Comparison of ENCODE assay signal across 14 mouse cellular contexts in the genomic region with DNA sequence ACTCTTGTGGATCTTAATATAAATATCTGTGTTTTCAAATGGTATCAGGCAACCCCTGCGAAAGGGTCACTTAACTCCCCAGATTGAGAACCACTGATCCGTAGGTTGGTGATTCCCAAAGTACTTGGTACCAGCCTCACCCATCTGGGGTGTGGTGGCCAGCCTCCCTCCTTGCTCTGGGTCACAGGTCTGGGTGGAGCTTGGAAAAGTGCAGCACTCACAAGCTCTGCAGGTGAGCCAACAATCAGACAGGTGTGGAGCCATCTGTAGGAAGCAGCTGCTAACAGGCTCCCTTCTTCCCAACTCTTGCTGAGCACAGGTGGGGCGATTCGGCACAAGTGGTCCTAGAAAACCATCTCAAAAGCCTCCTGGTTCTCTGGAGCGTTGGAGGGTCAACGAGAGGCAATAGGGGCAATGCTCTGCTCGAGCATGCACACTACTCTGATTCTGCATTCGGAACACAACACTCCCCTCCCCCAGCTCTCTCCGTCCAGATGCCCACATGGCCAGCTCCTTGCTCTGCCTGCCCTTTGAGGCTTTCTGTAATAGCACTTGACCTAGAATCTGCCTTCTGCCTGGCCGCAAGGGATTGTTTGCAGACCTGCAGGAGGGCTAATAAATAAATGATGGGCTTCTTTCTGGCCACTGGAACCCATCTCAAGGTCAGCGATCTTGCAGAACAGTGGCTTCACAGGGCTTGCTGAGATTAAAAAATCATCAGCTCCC. TPM values are rescaled to one million over a fixed set of nuclear protein-coding genes. Genes with fewer than 3 reads are reported as not detected.
DNase-seq lines count a peak whose midpoint lies in the region; ATAC-seq and TF ChIP-seq lines count a peak whose summit lies in the region.
"Had no signal": no experiment of that assay in that cellular context is flagged by ENCODE, and none has a peak within 500 bp of the region (broad histone marks: within the 10 kb centered on the region; RNA-seq: fewer than 3 reads in every experiment).

No protein-coding gene starts in this region.

- peak; percentile 23; the same call in 1 of the 2 replicates for ATAC-seq in forebrain, postnatal 0 days
- ATAC-seq: lung, postnatal 0 days had no signal

- no peak for TF ChIP-seq CTCF in forebrain, postnatal 0 days (IDR thresholded peaks at IDR 0.05; ENCODE audit: low read depth)
- TF ChIP-seq CTCF in olfactory bulb, adult 2 months (IDR thresholded peaks at IDR 0.05; ENCODE audit: insufficient read depth, low read depth, low read length): no peak

- H3K27ac ChIP-seq in forebrain, postnatal 0 days (ENCODE audit: low read depth, low read length): peak overlapping the region; percentile 72
- H3K27ac ChIP-seq in olfactory bulb, adult 2 months (ENCODE audit: insufficient read depth, low read depth, low read length): peak overlapping the region; percentile 83
- H3K27ac ChIP-seq: heart, embryonic 15.5 days; kidney, postnatal 0 days had no signal

- no peak overlapping the region for H3K4me3 ChIP-seq in forebrain, postnatal 0 days (ENCODE audit: low read depth, low read length)
- H3K4me3 ChIP-seq in olfactory bulb, adult 2 months (ENCODE audit: insufficient read depth, low read depth, low read length): no peak overlapping the region
- H3K4me3 ChIP-seq: heart, embryonic 15.5 days had no signal

- DNase-seq in adrenal gland, postnatal 14 days: peak; percentile 25
- DNase-seq in adrenal gland, postnatal 10 days: no peak
- DNase-seq in forebrain, postnatal 0 days: no peak
- DNase-seq in mesoderm, embryonic 11.5 days (ENCODE audit: low read depth, low spot score): peak; percentile 42
- DNase-seq in gastrocnemius, postnatal 4 days (ENCODE audit: low spot score in 2 of 2): no peak
- no peak for DNase-seq in urinary bladder, adult 18-20 months (ENCODE audit: low spot score in 2 of 2)
- no peak for DNase-seq in left cerebral cortex, postnatal 25 days (ENCODE audit: low spot score in 2 of 2)
- DNase-seq: adrenal gland, postnatal 25 days; cerebellum, adult 9-10 months; left cerebral cortex, postnatal 4 days had no signal

- no peaks in the 10 kb centered on the region for H3K27me3 ChIP-seq in forebrain, postnatal 0 days (ENCODE audit: insufficient read depth, low read length)
- H3K27me3 ChIP-seq: heart, embryonic 15.5 days had no signal

- no peaks in the 10 kb centered on the region for H3K9me3 ChIP-seq in forebrain, postnatal 0 days (ENCODE audit: low read length)
- H3K9me3 ChIP-seq: heart, embryonic 15.5 days had no signal

- peaks cover 17% of the 10 kb centered on the region for H3K4me1 ChIP-seq in forebrain, postnatal 0 days (ENCODE audit: insufficient read depth)
- peaks cover 18% of the 10 kb centered on the region for H3K4me1 ChIP-seq in olfactory bulb, adult 2 months (ENCODE audit: control insufficient read depth, insufficient read depth, low read length)
- H3K4me1 ChIP-seq: heart, embryonic 15.5 days had no signal

- no peaks in the 10 kb centered on the region for H3K36me3 ChIP-seq in forebrain, postnatal 0 days (ENCODE audit: insufficient read depth)
- H3K36me3 ChIP-seq: heart, embryonic 15.5 days had no signal

- intact Hi-C loops in left cerebral cortex, postnatal 25 days (cut with DNase I): no loop called here

- no peak overlapping the region for H3K9ac ChIP-seq in forebrain, postnatal 0 days
- H3K9ac ChIP-seq: heart, embryonic 15.5 days had no signal

- no peak for TF ChIP-seq POLR2A in olfactory bulb, adult 2 months (IDR thresholded peaks at IDR 0.05; ENCODE audit: insufficient read depth, low read depth, low read length)

- 34% methylated on average over 11 of the region's 11 CpGs for WGBS in forebrain, postnatal 0 days
- WGBS in olfactory bulb, adult 2 months: 47% methylated on average over 11 of the region's 11 CpGs

- no peak overlapping the region for H3K4me2 ChIP-seq in forebrain, postnatal 0 days (ENCODE audit: low read depth)
- H3K4me2 ChIP-seq: heart, embryonic 15.5 days had no signal

RNA-seq across cellular contexts. Expression of a gene that starts 58.2 kb away (rescaled TPM):
- 27.2 and 30.3 TPM in 2 replicates for total RNA-seq in adrenal gland, postnatal 14 days (2021)
- total RNA-seq in adrenal gland, postnatal 10 days (2021): 10 to 100 TPM; 23.2 to 25.1 TPM
- 33.9 and 36.9 TPM in 2 replicates for total RNA-seq in forebrain, postnatal 0 days (2014; rRNA removed)
- polyA plus RNA-seq in forebrain, postnatal 0 days (2015; fragmentation: Nextera tagmentation; extraction: Ambion mirVana): 12.0 and 15.3 TPM in 2 replicates
- polyA plus RNA-seq in olfactory bulb, adult 2 months (2012; ENCODE audit: insufficient read depth, insufficient read length, low replicate concordance, missing spikeins): not detected in 2 replicates
- total RNA-seq in gastrocnemius, postnatal 4 days (2021): 10 to 100 TPM; 21.7 to 23.0 TPM
- total RNA-seq in left cerebral cortex, postnatal 25 days (2021): 10 to 100 TPM; 31.8 to 32.5 TPM

Comparison
In these comparisons a context has a peak if more than half of its experiments do, and no peak if none do; other contexts are left out.
1. DNase-seq: peak in adrenal gland, postnatal 14 days (single experiment) and mesoderm, embryonic 11.5 days (single experiment); none in adrenal gland, postnatal 10 days (single experiment), forebrain, postnatal 0 days (single experiment), gastrocnemius, postnatal 4 days (0 of 2), urinary bladder, adult 18-20 months (0 of 2) and left cerebral cortex, postnatal 25 days (0 of 2).